ENCODE assay signal across 9 mouse cellular contexts in genomic region chr11:65088451-65089222, GRCm38 (mm10).
DNase-seq lines count a peak whose midpoint lies in the region; TF ChIP-seq lines count a peak whose summit lies in the region.
"Had no signal": no experiment of that assay in that cellular context is flagged by ENCODE, and none has a peak within 500 bp of the region (broad histone marks: within the 10 kb centered on the region; RNA-seq: fewer than 3 reads in every experiment).

No protein-coding gene starts in this region.

- no peaks in the 10 kb centered on the region for H3K9me3 ChIP-seq in ES-E14 (ENCODE audit: control insufficient read depth, insufficient read depth, low read depth, low read length)
- no peaks in the 10 kb centered on the region for H3K9me3 ChIP-seq in embryonic facial prominence, embryonic 10.5 days

- no peak overlapping the region for H3K27ac ChIP-seq in ES-E14 (ENCODE audit: insufficient read depth, low read depth, low read length, poor library complexity, severe bottlenecking)
- H3K27ac ChIP-seq in embryonic facial prominence, embryonic 10.5 days (replicated peaks): no peak overlapping the region

- H3K4me1 ChIP-seq in ES-E14 (ENCODE audit: control insufficient read depth in 2 of 2, insufficient read depth in 2 of 2, low read length in 2 of 2, poor library complexity in 1 of 2): no peaks in the 10 kb centered on the region
- no peaks in the 10 kb centered on the region for H3K4me1 ChIP-seq in embryonic facial prominence, embryonic 10.5 days

- H3K27me3 ChIP-seq in embryonic facial prominence, embryonic 10.5 days (replicated peaks; ENCODE audit: low read depth, poor library complexity, severe bottlenecking): no peaks in the 10 kb centered on the region

- H3K36me3 ChIP-seq in ES-E14 (ENCODE audit: control insufficient read depth, insufficient read depth, low read length, poor library complexity, severe bottlenecking): no peaks in the 10 kb centered on the region
- no peaks in the 10 kb centered on the region for H3K36me3 ChIP-seq in embryonic facial prominence, embryonic 10.5 days (replicated peaks)

- 54% methylated on average over 5 of the region's 5 CpGs for WGBS in embryonic facial prominence, embryonic 10.5 days

- no peak overlapping the region for H3K9ac ChIP-seq in ES-E14 (ENCODE audit: insufficient read depth, low read depth, low read length, poor library complexity, severe bottlenecking)

- in situ Hi-C loops in ES-E14 (cut with MboI; ENCODE audit: low sequenced_read_pairs in 2 of 2, unreplicated experiment in 2 of 2): no loop called here

- peak; percentile 53 to 58 for DNase-seq in left cerebral cortex, adult 18-20 months (ENCODE audit: low spot score in 2 of 2)
- no peak for DNase-seq in left cerebral cortex, adult 8-10 months (ENCODE audit: low spot score in 2 of 2)
- peak; percentile 29 for DNase-seq in ES-E14 (ENCODE audit: low read depth, low spot score)
- peak; percentile 69 for DNase-seq in adrenal gland, postnatal 14 days
- peak; percentile 52 for DNase-seq in embryonic facial prominence, embryonic 10.5 days (ENCODE audit: low spot score)
- DNase-seq in kidney, postnatal 25 days: peak; percentile 65 to 78
- DNase-seq in retina, postnatal 7 days (ENCODE audit: low read depth, low spot score): peak; percentile 20
- DNase-seq in T-cell, adult 2 months (ENCODE audit: low spot score): no peak

- H3K4me3 ChIP-seq in ES-E14 (ENCODE audit: insufficient read depth in 1 of 2, low read depth in 1 of 2, low read length in 2 of 2, poor library complexity in 1 of 2, severe bottlenecking in 1 of 2): no peak overlapping the region
- no peak overlapping the region for H3K4me3 ChIP-seq in embryonic facial prominence, embryonic 10.5 days
- H3K4me3 ChIP-seq: myocyte had no signal

TF ChIP-seq in ES-E14, 5 proteins besides CTCF, POLR2A, EP300 and RAD21:
- TF ChIP-seq ZC3H11A (IDR thresholded peaks at IDR 0.05; ENCODE audit: borderline replicate concordance, low read depth, low read length) (peak; percentile 17; the same call in 1 of the 2 replicates), MAFK (IDR thresholded peaks at IDR 0.05; ENCODE audit: insufficient read depth, low read depth, low read length) (no peak)
TF ChIP-seq in ES-E14: peak in this region for 1.

Comparison
In these comparisons a context has a peak if more than half of its experiments do, and no peak if none do; other contexts are left out.
1. DNase-seq: peak in left cerebral cortex, adult 18-20 months (2 of 2), ES-E14 (single experiment), adrenal gland, postnatal 14 days (single experiment), embryonic facial prominence, embryonic 10.5 days (single experiment), kidney, postnatal 25 days (2 of 2) and retina, postnatal 7 days (single experiment); none in left cerebral cortex, adult 8-10 months (0 of 2) and T-cell, adult 2 months (single experiment).